Mouse (Mus musculus): ENCODE measurements at regions not wholly inside any gene's neighbourhood (a gene's known extent, or its start where the extent isn't known, plus 50 kb on each side); places are given as distances from the start of the nearest gene placed in this dataset.

- Histone ChIP-seq H3ac (ENCODE audit: control insufficient read depth, insufficient read length) (no peak overlapping the region), H3K4me2 (ENCODE audit: low read depth) (peak overlapping the region; percentile 18), H3K79me2 (ENCODE audit: control insufficient read depth, insufficient read depth) (no peaks in the 10 kb centered on the region), H3K36me3 (ENCODE audit: control insufficient read depth, insufficient read depth) (no peaks in the 10 kb centered on the region), H3K27me3 (ENCODE audit: control insufficient read depth, insufficient read depth, insufficient read length) (no peaks in the 10 kb centered on the region), H3K4me3 (no peak overlapping the region)
- TF ChIP-seq MAX (IDR thresholded peaks at IDR 0.05; ENCODE audit: low read depth) = no peak
- no peak for TF ChIP-seq TCF3 (IDR thresholded peaks at IDR 0.05; ENCODE audit: insufficient read length, low read depth)
- no peak for TF ChIP-seq SRF (IDR thresholded peaks at IDR 0.05; ENCODE audit: control insufficient read depth, insufficient read length, low read depth)
- TF ChIP-seq MYOD1 (IDR thresholded peaks at IDR 0.05; ENCODE audit: control insufficient read depth in 1 of 3, insufficient read length in 2 of 3, low read depth in 2 of 3) = peak in 2 of 3 experiments; percentile 6 to 15
- TF ChIP-seq MYOG (IDR thresholded peaks at IDR 0.05; ENCODE audit: control insufficient read depth in 1 of 3, insufficient read depth in 1 of 3, insufficient read length in 2 of 3, low read depth in 2 of 3) = peak in 1 of 3 experiments; percentile 22
- no peak for TF ChIP-seq USF1 (IDR thresholded peaks at IDR 0.05; ENCODE audit: low read depth)
- no peak for TF ChIP-seq E2F4 (IDR thresholded peaks at IDR 0.05; ENCODE audit: insufficient read depth)
- TF ChIP-seq TCF12 (IDR thresholded peaks at IDR 0.05; ENCODE audit: insufficient read depth, poor library complexity, severe bottlenecking) = no peak
- TF ChIP-seq POLR2A (IDR thresholded peaks at IDR 0.05; ENCODE audit: insufficient read length, low read depth) = no peak
Measured at GRCm38 (mm10) chr9:100194604-100195444, 291.8 kb downstream of the Il20rb start.

- Histone ChIP-seq H3K36me3 (ENCODE audit: control insufficient read depth, insufficient read depth) (no peaks in the 10 kb centered on the region), H3K27me3 (ENCODE audit: control insufficient read depth, insufficient read depth, insufficient read length) (no peaks in the 10 kb centered on the region), H3K4me3 (no peak overlapping the region), H3ac (ENCODE audit: control insufficient read depth, insufficient read length) (no peak overlapping the region), H3K4me2 (ENCODE audit: low read depth) (peak overlapping the region; percentile 18), H3K79me2 (ENCODE audit: control insufficient read depth, insufficient read depth) (no peaks in the 10 kb centered on the region)
- TF ChIP-seq TCF12 (IDR thresholded peaks at IDR 0.05; ENCODE audit: insufficient read depth, poor library complexity, severe bottlenecking) = no peak
- no peak for TF ChIP-seq POLR2AphosphoS2 (IDR thresholded peaks at IDR 0.05; ENCODE audit: insufficient read length, low read depth)
- TF ChIP-seq MYOG (IDR thresholded peaks at IDR 0.05; ENCODE audit: control insufficient read depth in 1 of 3, insufficient read depth in 1 of 3, insufficient read length in 2 of 3, low read depth in 2 of 3) = no peak
- TF ChIP-seq POLR2A (IDR thresholded peaks at IDR 0.05; ENCODE audit: insufficient read length, low read depth) = no peak
- TF ChIP-seq CEBPB (IDR thresholded peaks at IDR 0.05; ENCODE audit: insufficient read depth, poor library complexity, severe bottlenecking) = no peak
- no peak for TF ChIP-seq SRF (IDR thresholded peaks at IDR 0.05; ENCODE audit: control insufficient read depth, insufficient read length, low read depth)
- TF ChIP-seq MYOD1 (IDR thresholded peaks at IDR 0.05; ENCODE audit: control insufficient read depth in 1 of 3, insufficient read length in 2 of 3, low read depth in 2 of 3) = no peak
- no peak for TF ChIP-seq REST (IDR thresholded peaks at IDR 0.05; ENCODE audit: insufficient read depth, insufficient read length)
- TF ChIP-seq USF1 (IDR thresholded peaks at IDR 0.05; ENCODE audit: low read depth) = no peak
- no peak for TF ChIP-seq E2F4 (IDR thresholded peaks at IDR 0.05; ENCODE audit: insufficient read depth)
- TF ChIP-seq MAX (IDR thresholded peaks at IDR 0.05; ENCODE audit: low read depth) = no peak
- TF ChIP-seq TCF3 (IDR thresholded peaks at IDR 0.05; ENCODE audit: insufficient read length, low read depth) = no peak
Measured at GRCm38 (mm10) chr9:100194158-100194557, 292.4 kb downstream of the Il20rb start.

GRCm38 (mm10) chr9:100184081-100184480, 302.5 kb downstream of the Il20rb start:
- TF ChIP-seq POLR2AphosphoS2 (IDR thresholded peaks at IDR 0.05; ENCODE audit: insufficient read length, low read depth) (no peak), USF1 (IDR thresholded peaks at IDR 0.05; ENCODE audit: low read depth) (no peak), MYOD1 (IDR thresholded peaks at IDR 0.05; ENCODE audit: control insufficient read depth in 1 of 3, insufficient read length in 2 of 3, low read depth in 2 of 3) (no peak), CEBPB (IDR thresholded peaks at IDR 0.05; ENCODE audit: insufficient read depth, poor library complexity, severe bottlenecking) (no peak), E2F4 (IDR thresholded peaks at IDR 0.05; ENCODE audit: insufficient read depth) (no peak), TCF12 (IDR thresholded peaks at IDR 0.05; ENCODE audit: insufficient read depth, poor library complexity, severe bottlenecking) (no peak), TCF3 (IDR thresholded peaks at IDR 0.05; ENCODE audit: insufficient read length, low read depth) (no peak), MAX (IDR thresholded peaks at IDR 0.05; ENCODE audit: low read depth) (no peak), SRF (IDR thresholded peaks at IDR 0.05; ENCODE audit: control insufficient read depth, insufficient read length, low read depth) (no peak)
- Histone ChIP-seq H3K4me3 (no peak overlapping the region), H3ac (ENCODE audit: control insufficient read depth, insufficient read length) (no peak overlapping the region), H3K79me2 (ENCODE audit: control insufficient read depth, insufficient read depth) (no peaks in the 10 kb centered on the region), H3K36me3 (ENCODE audit: control insufficient read depth, insufficient read depth) (no peaks in the 10 kb centered on the region), H3K4me2 (ENCODE audit: low read depth) (no peak overlapping the region), H3K27me3 (ENCODE audit: control insufficient read depth, insufficient read depth, insufficient read length) (no peaks in the 10 kb centered on the region)

GRCm38 (mm10) chr9:100176291-100176690, 300.3 kb upstream of the Sox14 start:
- no peak overlapping the region for H3K4me2 ChIP-seq (ENCODE audit: low read depth)

More at GRCm38 (mm10) chr9:100176291-100176690, 300.3 kb upstream of the Sox14 start:
- H3ac ChIP-seq (ENCODE audit: control insufficient read depth, insufficient read length) = no peak overlapping the region
- H3K36me3 ChIP-seq (ENCODE audit: control insufficient read depth, insufficient read depth) = no peaks in the 10 kb centered on the region
- H3K27me3 ChIP-seq (ENCODE audit: control insufficient read depth, insufficient read depth, insufficient read length) = no peaks in the 10 kb centered on the region
- TF ChIP-seq USF1 (IDR thresholded peaks at IDR 0.05; ENCODE audit: low read depth) = no peak
- no peak for TF ChIP-seq MYOG (IDR thresholded peaks at IDR 0.05; ENCODE audit: control insufficient read depth in 1 of 3, insufficient read depth in 1 of 3, insufficient read length in 2 of 3, low read depth in 2 of 3)
- TF ChIP-seq TCF3 (IDR thresholded peaks at IDR 0.05; ENCODE audit: insufficient read length, low read depth) = no peak
- no peak for TF ChIP-seq POLR2A (IDR thresholded peaks at IDR 0.05; ENCODE audit: insufficient read length, low read depth)
- no peak for TF ChIP-seq E2F4 (IDR thresholded peaks at IDR 0.05; ENCODE audit: insufficient read depth)
- no peak overlapping the region for H3K4me3 ChIP-seq
- H3K79me2 ChIP-seq (ENCODE audit: control insufficient read depth, insufficient read depth) = no peaks in the 10 kb centered on the region
